Mouse (Mus musculus): ENCODE data around the gene Prkca.

GRCm38 (mm10) chr11:108294305-108294813 lies 49.4 kb downstream of the Prkca start:
- TF ChIP-seq POLR2A (IDR thresholded peaks at IDR 0.05; ENCODE audit: insufficient read depth, low read length) (no peak), EP300 (IDR thresholded peaks at IDR 0.05; ENCODE audit: insufficient read depth, low read depth, low read length) (no peak), CTCF (IDR thresholded peaks at IDR 0.05; ENCODE audit: low read depth, low read length) (no peak)
